Mouse (Mus musculus): ENCODE measurements around the gene Hist1h1c.
"Not testable (repeated sequence)": the region's sequence is repeated elsewhere in the genome, so short reads cannot be mapped to it uniquely, and the experiment has no call there.

Gene Hist1h1c

DNA sequence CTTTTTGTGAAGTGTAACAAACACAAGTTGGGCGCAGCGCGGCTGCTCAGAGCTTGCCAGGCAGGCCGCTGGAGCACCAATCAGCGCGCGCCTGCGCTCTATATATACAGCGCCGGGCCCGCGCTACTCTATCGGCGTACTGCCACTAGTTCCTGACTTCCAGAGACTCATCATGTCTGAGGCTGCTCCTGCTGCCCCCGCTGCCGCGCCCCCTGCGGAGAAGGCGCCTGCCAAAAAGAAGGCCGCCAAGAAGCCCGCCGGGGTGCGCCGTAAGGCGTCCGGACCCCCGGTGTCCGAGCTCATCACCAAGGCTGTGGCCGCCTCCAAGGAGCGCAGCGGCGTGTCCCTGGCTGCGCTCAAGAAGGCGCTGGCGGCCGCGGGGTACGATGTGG is at the start of gene Hist1h1c:
Gene Hist1h1c (plus strand): TSS at position 132 of the 392 bp plus-strand sequence.
- peak; percentile 93 to 95 for DNase-seq (ENCODE audit: low spot score in 2 of 2)

DNA sequence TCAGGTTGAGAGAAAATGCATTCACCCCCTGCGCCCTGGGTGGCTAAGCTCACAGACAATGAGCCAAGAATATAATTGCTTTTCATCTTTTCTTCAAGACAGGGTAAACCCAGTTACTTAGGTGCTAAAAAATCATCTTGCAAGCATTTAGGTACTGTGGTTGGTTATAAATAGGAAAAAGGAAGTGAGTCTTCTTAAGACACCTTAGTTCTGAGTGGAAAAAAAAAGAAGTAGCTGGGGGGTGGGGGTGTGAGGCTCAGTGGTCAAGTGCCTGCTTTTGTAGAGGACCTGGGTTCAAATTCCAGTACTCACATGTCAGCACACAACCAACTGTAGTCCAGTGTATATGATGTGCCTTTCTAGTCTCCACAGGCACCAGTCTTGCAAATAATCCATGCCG is 49.7 kb upstream of the Hist1h1c start:
- DNase-seq (ENCODE audit: low spot score in 2 of 2): no peak

DNA sequence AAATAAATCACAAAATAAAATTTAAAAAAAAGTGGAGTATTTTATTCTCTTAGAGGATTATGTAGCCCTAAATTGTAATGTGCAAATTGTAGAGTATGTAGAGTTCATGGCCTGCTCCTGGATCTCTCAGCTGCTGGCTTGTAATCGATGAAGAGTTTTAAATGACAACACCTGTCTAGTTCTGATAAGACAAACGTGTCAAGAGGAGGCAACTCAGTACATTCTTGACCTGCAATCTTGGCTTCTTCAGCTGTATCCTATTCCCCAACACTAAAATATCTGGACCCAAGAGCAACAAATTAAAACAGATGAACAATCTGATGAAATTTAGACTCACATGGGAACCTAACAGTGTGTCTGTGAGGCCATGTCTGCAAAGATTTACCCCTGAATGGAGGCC is 49.1 kb upstream of the Hist1h1c start:
- DNase-seq (ENCODE audit: low spot score in 2 of 2): no peak

DNA sequence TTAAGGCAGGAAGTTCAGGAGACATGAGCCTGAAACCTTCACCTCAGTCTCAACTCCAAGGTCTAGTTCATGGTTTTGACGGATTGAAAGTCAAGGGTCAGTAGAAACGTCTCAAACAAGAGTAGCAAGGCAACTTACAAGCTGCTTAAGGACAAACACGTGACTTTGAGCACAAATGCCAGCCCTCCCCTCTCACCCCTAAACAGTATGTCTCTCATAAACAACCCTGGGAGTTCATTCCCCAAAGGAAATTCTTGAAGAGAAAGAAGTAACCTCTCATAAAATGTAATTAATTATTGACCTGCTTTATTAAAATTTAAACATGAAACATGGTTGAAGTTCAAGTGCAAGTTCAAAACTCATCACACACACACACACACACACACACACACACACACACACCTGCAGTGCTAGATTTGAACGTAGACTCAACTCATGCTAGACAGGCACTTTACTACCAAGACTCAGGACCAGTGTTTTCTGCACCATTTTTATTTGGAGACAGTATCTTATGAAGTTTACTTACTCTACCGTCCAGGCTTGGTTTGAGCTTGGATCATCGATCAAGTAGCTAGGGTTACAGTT is 44.7 kb upstream of the Hist1h1c start:
- no peak for DNase-seq (ENCODE audit: low spot score in 2 of 2)

DNA sequence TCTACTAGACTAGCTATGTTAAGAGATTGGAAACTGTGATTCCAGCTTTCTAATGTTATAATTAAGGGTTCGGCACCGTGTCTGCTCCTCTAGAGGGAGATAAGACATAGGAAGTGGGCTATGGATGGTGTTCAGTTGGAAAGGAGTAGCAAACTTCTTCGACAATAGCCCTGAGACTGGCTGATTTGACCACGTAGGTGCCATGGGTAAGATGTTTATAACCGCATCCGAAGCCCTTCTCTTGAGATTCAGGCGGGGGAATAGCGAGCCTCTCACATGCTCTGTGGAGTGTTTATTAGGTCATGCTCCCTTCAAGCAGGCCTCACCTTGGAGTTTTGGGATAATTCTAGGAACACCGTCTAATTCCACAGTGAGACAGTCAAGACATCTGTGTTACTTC is 43.7 kb upstream of the Hist1h1c start:
- DNase-seq (ENCODE audit: low spot score in 2 of 2): peak in 1 of 2 experiments; percentile 0

DNA sequence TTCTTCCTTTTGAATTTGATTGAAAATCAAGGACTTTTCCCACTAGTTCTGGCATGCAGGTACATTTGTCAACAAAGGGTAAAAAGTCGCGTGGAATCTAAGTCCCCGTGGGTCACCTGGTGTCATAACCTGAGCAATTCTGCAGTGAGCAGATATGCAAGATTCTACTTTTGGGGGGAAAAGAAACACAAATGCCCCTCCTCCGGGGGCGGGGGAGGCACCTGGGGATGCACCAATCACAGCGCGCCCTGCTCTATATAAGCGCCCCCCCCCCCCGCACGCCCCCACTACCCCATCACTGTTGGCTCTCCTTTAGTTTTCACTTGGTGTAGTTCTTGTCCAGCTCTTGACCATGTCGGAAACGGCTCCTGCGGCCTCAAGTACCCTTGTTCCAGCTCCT is 43.1 kb upstream of the Hist1h1c start, which contains the start of gene Hist1h1t:
Gene Hist1h1t (plus strand): TSS at position 301 of the 400 bp plus-strand sequence.
- DNase-seq (ENCODE audit: low spot score in 2 of 2): peak in 1 of 2 experiments; percentile 0

DNA sequence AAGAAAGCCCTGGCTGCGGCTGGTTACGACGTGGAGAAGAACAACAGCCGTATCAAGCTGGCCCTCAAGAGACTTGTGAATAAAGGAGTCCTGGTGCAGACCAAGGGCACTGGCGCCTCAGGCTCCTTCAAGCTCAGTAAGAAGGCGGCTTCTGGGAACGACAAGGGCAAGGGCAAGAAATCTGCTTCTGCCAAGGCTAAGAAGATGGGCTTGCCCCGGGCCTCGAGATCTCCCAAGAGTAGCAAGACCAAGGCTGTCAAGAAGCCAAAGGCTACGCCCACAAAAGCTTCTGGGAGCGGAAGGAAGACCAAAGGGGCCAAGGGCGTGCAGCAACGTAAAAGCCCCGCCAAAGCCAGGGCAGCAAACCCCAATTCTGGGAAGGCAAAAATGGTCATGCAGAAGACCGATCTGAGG is 42.5 kb upstream of the Hist1h1c start:
- DNase-seq (ENCODE audit: low spot score in 2 of 2): peak in 1 of 2 experiments; percentile 36

DNA sequence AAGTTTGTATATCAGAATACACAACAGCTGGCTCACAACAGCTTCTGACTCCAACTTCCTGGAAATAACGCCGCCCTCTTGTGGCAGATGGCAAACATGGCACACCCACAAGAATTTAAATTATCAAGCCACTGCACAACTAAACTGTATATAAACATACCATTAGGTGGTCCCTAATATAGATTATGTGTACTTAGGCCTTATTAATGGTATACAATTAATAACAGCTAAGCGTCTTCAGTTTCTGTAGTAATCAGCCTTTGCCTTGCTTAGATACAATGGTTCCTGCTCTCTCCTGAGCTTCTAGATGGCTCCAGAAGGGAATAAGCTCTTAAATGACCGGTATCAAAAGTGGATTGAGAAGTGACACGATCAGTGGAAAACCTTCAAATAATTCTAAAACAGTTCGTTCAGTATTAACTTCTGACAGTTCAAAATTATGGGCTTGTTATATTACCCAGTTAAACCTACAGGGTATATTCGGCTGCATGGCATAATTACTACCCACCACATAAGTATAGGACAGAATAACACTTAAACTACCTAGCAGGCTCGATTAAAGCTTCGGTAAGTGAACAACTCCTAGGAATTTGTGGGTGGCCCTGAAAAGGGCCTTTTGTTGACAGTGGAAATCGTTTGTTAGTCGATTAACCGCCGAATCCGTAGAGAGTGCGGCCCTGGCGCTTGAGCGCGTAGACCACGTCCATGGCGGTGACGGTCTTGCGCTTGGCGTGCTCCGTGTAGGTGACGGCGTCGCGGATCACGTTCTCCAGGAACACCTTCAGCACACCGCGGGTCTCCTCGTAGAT is 40.9 kb upstream of the Hist1h1c start:
- peak; percentile 73 to 84 for DNase-seq (ENCODE audit: low spot score in 2 of 2)

DNA sequence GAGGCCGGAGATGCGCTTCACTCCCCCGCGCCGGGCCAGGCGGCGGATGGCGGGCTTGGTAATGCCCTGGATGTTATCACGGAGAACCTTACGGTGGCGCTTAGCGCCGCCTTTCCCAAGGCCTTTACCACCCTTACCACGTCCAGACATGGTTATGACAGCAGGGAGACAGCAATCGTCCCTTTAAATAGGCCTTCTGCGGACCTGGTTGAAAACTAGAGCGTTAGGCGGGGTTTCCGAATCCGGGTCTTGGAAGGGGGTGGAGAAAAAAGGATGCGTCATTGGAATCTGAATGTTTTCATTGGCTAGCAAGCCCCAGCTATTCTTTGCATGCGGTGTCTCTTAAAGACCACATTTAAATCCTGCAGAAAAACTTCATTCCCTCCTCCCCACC is 40.3 kb upstream of the Hist1h1c start, which contains the start of gene Hist1h4c:
Gene Hist1h4c (minus strand): TSS at position 155 of the 394 bp plus-strand sequence.
- DNase-seq (ENCODE audit: low spot score in 2 of 2): peak; percentile 99

DNA sequence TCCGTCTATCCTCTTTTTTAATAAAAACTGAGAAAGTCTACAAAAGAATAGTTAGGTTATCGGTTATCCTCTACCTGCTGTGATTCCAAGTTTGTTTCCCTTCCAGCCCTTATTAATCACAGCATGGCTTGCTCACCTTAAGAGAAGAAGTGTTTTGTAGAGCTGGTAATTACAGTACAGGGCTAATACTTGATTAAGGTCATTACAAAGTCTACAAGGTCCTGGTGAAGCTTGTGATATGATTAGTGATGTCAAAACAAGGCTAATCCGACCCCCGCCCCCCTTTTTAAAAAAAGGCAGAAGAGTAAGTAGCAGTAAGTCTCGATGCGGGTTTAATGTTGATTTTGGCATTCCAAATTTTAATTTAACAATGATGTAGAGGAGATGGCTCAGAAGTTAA is 39.6 kb upstream of the Hist1h1c start:
- DNase-seq (ENCODE audit: low spot score in 2 of 2): peak in 1 of 2 experiments; percentile 0

DNA sequence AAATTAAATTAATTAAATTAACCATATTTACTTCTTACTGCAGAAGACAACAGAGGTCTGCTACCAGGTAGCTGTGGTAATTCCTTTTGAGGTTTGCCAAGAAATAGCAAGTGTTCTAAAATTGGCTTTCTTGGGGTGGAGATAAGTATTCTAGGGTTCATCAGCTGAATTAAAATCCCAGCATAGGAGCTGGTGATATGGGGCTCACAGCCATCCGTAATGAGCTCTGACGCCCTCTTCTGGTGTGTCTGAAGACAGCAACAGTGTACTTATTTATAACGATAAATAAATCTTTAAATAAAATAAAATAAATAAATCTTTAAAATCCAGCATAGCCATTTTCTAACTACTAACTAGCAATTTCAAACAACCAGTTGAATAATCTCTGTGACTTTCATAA is 38.8 kb upstream of the Hist1h1c start:
- no peak for DNase-seq (ENCODE audit: low spot score in 2 of 2)

DNA sequence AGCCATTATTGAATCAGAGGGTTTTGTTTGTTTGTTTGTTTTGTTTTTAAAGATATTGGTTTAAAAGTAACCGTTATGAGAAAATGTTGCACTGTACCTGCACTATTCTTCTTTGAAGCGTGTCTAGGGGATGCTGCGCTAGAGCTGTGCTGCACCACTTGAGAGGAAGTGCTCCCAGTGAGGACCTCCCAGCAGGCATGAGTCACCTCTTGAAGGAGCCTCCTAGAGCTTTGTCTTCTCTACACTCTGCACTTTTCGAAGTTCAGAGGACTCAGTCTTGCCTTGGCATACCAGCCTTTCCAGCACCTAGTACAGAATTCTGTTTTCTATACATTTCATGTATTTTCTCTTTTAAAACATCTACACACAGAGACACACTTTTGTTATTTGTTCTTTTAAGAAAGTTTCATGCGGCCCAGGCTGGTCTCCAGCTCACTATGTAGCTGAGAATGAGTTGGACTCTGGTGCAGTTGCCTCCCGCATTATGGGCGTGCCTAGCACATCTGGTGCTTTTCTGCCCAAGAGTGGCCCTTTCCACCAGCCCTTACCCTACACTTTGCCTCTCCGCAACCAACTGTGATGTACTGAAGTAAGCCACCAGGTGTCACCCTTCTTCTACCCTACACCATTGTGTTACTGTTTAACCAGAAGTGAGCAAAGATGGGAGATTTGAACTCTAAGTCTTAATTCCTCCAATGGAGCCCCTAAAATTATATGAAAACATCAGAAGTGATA is 37.7 kb upstream of the Hist1h1c start:
- peak; percentile 78 to 86 for DNase-seq (ENCODE audit: low spot score in 2 of 2)

DNA sequence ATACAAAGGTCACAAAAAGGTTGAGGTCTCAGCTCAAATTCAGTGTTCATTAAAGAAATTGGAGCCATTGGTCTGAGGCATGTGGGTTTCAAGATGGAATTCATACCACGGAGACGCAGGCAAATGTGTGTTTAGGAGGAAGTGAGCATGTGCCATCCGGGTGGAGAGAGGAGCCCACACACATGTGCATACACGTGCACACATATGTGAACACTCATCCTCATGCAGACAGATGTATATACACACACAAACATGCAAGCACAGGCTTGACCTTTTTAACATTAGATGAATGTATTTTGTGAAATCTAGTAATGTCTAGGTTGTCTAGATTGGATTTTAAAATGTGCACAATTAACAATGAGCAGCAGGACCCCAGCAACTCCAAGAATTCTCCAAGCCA is 36.4 kb upstream of the Hist1h1c start:
- no peak for DNase-seq (ENCODE audit: low spot score in 2 of 2)

DNA sequence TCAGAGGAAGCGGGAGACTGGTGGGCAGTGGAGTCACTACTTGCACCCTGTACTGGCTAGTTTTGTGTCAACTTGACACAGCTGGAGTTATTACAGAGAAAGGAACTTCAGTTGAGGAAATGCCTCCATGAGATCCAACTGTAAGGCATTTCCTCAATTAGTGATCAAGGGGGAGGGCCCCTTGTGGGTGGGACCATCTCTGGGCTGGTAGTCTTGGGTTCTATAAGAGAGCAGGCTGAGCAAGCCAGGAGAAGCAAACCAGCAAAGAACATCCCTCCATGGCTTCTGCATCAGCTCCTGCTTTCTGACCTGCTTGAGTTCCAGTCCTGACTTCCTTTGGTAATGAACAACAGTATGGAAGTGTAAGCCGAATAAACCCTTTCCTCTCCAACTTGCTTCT is 35.8 kb upstream of the Hist1h1c start:
- DNase-seq (ENCODE audit: low spot score in 2 of 2): not testable (repeated sequence)

DNA sequence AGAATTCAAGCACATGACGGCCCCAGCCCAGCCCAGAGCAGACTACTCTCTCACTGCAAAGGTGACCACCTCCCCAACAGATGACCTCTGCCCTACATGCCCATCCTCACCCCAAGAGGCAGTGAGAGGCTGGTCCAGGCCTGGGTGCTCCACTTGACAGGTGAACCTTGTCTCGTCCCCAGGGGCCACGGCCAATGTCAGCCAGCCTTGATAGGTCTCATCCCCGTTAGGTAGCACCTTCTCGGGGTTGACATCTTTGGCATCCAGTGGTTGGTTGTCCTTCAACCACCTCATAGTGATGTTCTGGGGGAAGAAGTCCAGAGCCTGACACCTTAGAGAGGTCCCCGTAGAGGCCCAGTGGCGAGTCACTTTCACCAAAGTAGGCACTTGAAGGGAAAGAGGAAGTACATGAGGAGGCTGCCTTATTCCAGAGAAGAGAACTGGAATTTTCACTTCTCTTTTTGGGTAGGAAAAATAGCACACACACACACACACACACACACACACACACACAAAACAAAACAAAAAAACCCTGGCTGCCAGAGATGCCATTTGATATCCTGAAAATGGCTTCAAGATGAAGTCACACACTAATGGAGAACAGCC is 32.8 kb upstream of the Hist1h1c start:
- DNase-seq (ENCODE audit: low spot score in 2 of 2): no peak

DNA sequence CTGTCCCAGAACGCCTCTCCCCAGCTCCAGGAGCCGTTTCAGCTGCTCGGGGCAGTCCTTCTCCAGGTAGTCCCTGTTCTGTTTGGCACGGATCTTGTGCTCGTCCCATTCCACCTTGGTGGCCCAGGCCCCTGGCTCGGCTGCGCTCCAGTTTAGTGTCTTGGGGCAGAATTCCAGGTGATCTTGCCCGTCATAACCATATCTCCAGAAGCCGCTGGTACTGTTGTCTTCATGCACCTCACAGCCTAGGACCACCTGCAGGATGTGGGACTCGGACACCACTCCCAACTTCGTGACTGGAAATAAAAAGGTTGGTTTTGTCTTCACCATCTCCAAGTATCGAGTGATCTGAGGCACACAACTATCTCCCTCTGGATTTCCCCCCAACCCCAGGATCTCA is 31.8 kb upstream of the Hist1h1c start:
- no peak for DNase-seq (ENCODE audit: low spot score in 2 of 2)

DNA sequence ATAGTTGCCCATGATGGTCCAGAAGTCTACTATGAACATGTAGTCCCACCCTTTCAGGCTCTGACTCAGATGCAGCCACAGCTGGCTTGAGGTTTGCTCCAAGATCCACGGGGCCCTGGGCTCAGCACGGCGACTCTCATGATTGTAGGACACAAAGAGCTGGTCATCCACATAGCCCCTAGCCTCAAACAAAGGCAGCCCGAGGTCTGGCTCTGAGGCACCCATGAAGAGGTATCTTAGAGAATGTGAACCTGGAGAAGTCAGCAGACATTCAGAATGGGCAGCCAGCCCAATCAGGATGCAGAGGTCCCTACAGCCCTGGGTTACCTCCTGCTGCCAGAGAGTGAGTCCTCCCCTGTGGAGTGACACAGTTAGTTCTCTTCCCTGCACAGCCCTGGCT is 30.6 kb upstream of the Hist1h1c start:
- DNase-seq (ENCODE audit: low spot score in 2 of 2): no peak

DNA sequence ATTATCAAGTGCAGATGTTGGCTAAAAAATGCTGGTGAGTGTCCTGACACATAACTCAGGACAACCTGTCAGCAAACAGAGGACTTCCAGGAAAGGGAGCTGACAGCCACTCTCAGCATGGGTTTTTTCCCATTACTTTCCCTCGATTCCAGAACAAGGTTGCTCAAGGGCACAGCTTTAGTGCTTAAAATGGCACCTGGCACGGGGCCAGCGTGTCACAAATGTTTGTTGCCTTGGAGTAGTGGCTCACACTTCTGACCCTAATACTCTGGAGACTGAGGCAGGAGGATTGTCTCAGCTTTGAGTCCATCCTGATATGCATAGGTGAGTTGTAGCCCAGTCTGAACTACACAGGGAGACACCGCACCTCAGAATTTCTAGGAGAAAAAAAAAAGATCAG is 30.0 kb upstream of the Hist1h1c start:
- DNase-seq (ENCODE audit: low spot score in 2 of 2): no peak

DNA sequence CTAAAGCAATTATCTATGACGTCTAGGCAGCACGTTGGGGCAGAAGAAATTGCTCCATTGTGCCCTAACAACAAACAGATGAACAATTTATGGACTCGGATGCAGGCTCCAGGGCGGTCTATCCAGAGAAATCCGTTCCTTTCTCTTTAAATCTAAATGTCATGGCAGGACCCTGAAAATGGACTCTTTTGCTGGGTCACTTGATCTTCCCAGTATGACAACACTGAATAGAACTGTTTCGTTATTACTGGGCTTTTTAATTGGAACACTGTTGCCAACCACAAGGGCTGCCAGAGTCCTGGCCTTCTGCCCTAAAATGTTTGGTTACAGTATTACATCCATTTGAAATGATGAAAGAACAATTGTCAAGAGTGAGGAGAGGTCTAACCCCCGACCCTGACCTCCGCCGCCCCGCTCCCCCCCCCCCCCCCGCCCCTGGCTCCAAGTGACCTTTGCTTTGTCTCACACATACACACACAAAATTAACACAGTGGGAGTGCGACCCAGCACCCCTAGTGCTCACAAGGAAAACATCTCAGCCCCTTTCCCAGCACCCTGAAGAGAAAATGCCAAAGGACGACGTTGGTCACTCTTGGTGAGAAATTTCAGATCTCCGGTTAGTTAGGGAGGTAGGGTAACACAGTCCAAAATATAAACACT is 28.8 kb upstream of the Hist1h1c start:
- no peak for DNase-seq (ENCODE audit: low spot score in 2 of 2)

DNA sequence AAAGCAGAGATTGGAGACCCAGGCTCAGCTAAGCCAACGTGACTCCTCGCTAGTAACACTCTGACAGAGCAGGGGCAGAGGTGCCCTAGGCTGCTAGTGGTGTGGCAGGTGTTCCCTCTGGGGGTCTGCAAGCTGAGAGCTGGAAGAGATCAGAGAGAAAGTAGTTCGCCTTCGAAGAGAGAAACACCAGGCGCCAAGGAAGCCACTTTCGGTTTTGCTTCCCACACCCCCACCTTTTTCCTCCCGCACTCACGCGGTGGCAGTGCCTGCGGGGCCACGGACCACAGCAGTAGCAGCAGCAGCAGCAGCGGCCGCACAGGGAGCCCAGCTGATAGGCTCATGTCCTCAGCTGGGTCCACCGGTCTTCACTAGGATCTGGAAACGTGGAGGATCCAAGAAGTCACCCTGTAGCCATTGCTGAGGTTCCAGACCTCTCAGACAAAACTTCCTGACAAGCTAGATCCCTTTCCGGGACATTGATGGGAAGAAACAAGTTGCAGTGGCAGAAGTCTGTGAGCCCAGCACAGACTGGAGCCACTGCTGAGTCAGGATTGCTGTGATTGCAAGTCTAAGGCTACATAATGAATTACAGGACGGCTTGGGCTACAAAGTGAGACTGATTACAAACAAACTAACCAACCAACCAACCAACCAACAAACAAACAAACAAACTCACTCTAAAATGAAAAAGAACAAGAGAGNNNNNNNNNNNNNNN is 28.1 kb upstream of the Hist1h1c start, which contains the start of gene Hfe:
Gene Hfe (minus strand): TSS at position 481 of the 716 bp plus-strand sequence.
- peak; percentile 55 for DNase-seq (ENCODE audit: low spot score in 2 of 2)

Data from spleen, postnatal 36 days (tissue).